Mouse (Mus musculus): ENCODE results near the gene Fam151a. TPM values are rescaled to one million over a fixed set of nuclear protein-coding genes. Genes with fewer than 3 reads are reported as not detected.

Fam151a gene
- polyA plus RNA-seq, 1 experiment: 265 TPM

DNA sequence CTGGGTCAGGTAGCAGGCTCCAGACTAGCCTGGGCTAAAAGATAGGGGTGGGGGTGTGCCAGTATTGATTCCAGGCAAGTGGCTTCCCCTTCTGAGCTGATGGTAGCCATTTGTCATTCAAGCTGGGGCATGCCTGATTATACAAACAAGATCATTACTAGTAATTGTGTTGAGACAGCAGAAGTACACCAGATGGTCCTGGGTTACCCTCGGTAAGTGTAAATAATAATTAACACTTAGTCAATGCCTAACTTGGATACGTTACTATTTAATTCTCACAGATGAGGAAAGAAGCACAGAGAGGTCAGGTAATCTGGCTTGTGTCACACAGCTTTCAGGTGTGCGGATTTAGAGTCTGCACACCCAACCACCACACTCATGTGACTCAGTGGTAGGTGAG is 4.2 kb downstream of the Fam151a start:
- Histone ChIP-seq H3K36me3 (ENCODE audit: control insufficient read depth, insufficient read depth, low read length) (no peaks in the 10 kb centered on the region), H3K27ac (ENCODE audit: insufficient read depth, low read depth, low read length) (peak overlapping the region; percentile 82)
- TF ChIP-seq CTCF (conservative IDR thresholded peaks at IDR 0.05; ENCODE audit: insufficient read depth, insufficient read length, low read depth, low read length) (no peak), POLR2A (IDR thresholded peaks at IDR 0.05; ENCODE audit: low read depth, low read length) (no peak)

DNA sequence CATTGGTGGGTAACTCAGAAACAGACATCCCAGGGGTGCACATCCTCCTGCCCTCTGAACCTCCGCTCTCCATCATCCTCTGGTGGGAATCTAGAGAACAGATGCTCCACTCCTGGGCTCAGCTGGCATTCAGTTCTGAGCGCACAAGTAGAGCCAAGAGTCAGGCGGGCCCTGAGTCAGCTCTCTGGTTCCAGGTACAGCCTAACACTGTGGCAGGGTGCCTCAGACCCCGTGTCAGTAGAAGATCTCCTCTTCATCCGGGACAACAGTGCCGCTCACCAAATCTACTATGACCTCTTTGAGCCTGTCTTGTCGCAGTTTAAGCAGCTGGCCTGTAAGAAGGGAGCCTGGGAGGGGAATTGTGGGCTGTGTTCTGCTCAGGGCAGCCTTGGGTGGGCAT is 12.2 kb downstream of the Fam151a start:
- Histone ChIP-seq H3K27ac (ENCODE audit: insufficient read depth, low read depth, low read length) (no peak overlapping the region), H3K4me3 (ENCODE audit: insufficient read depth, low read depth, low read length) (no peak overlapping the region), H3K27me3 (replicated peaks; ENCODE audit: control insufficient read depth, insufficient read depth, low read length) (no peaks in the 10 kb centered on the region), H3K4me1 (ENCODE audit: control insufficient read depth, insufficient read depth, low read length) (no peaks in the 10 kb centered on the region), H3K36me3 (ENCODE audit: control insufficient read depth, insufficient read depth, low read length) (no peaks in the 10 kb centered on the region)
- no peak for DNase-seq
- TF ChIP-seq CTCF (conservative IDR thresholded peaks at IDR 0.05; ENCODE audit: insufficient read depth, insufficient read length, low read depth, low read length) (no peak), POLR2A (IDR thresholded peaks at IDR 0.05; ENCODE audit: low read depth, low read length) (no peak)
- WGBS: 81% methylated on average over 7 of the region's 7 CpGs

More for the DNA sequence above, 4.2 kb downstream of the Fam151a start:
- DNase-seq: peak; percentile 79
- WGBS: 40% methylated on average over 3 of the region's 3 CpGs
- no peak overlapping the region for H3K4me3 ChIP-seq (ENCODE audit: insufficient read depth, low read depth, low read length)
- peaks cover 2% of the 10 kb centered on the region; the same call in 1 of the 2 replicates for H3K4me1 ChIP-seq (ENCODE audit: control insufficient read depth, insufficient read depth, low read length)
- H3K27me3 ChIP-seq (replicated peaks; ENCODE audit: control insufficient read depth, insufficient read depth, low read length): no peaks in the 10 kb centered on the region

DNA sequence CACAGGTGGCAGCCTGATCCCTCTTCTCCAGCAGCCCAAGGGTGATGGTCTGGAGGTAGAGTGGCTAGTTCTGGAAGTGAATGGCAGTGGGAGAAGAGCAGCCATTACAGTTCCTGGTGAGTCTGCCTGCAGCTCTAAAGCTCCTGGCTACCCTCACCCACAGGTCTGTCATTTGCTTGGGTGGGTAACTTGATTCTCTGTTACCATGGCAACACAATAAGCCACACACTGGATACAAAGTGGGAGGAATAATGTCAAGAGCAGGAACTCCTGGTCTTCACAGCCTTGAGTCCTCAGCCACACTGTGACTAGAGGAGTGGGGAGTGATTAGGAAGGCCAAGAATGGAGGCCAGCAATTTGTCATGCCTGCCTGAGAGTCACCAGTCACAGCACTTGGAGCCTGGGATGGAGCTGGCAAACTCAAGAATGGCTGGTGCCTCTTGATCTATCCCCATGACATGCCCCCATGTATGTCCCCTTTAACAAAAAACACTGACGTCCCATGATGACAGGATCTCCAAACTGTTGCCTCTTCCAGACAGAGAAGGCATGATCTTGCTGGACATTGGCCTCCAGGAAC is 13.4 kb downstream of the Fam151a start:
- no peak for DNase-seq
- TF ChIP-seq POLR2A (IDR thresholded peaks at IDR 0.05; ENCODE audit: low read depth, low read length) (no peak), CTCF (conservative IDR thresholded peaks at IDR 0.05; ENCODE audit: insufficient read depth, insufficient read length, low read depth, low read length) (no peak)
- H3K4me1 ChIP-seq (ENCODE audit: control insufficient read depth, insufficient read depth, low read length): no peaks in the 10 kb centered on the region
- no peak overlapping the region for H3K4me3 ChIP-seq (ENCODE audit: insufficient read depth, low read depth, low read length)
- H3K27me3 ChIP-seq (replicated peaks; ENCODE audit: control insufficient read depth, insufficient read depth, low read length): no peaks in the 10 kb centered on the region
- H3K27ac ChIP-seq (ENCODE audit: insufficient read depth, low read depth, low read length): no peak overlapping the region
- 88% methylated on average over 1 of the region's 1 CpGs for WGBS
- H3K36me3 ChIP-seq (ENCODE audit: control insufficient read depth, insufficient read depth, low read length): no peaks in the 10 kb centered on the region

DNA sequence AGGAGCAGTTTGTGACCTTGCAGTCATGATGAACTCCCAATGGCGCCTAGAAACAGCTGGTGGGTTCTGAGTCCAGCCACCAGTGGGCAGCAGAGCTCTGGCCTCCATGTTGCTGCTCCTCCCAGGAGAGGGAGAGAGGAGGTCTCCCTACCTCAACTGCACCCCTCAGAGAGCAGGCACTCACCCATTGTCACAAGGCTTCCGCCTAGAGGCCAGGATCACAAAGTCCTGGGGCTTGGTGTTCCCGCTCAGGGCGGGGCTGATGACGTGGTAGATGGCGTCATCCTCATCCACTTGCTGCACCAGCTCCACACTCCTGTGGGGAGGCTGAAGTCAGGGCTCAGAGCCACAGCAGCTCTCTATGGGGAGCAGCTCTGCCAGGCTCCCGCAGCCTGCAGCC is 16.0 kb downstream of the Fam151a start:
- Histone ChIP-seq H3K27me3 (replicated peaks; ENCODE audit: control insufficient read depth, insufficient read depth, low read length) (no peaks in the 10 kb centered on the region), H3K4me3 (ENCODE audit: insufficient read depth, low read depth, low read length) (no peak overlapping the region), H3K27ac (ENCODE audit: insufficient read depth, low read depth, low read length) (no peak overlapping the region), H3K36me3 (ENCODE audit: control insufficient read depth, insufficient read depth, low read length) (no peaks in the 10 kb centered on the region), H3K4me1 (ENCODE audit: control insufficient read depth, insufficient read depth, low read length) (no peaks in the 10 kb centered on the region)
- 21% methylated on average over 7 of the region's 7 CpGs for whole genome bisulfite sequencing
- TF ChIP-seq CTCF (conservative IDR thresholded peaks at IDR 0.05; ENCODE audit: insufficient read depth, insufficient read length, low read depth, low read length): peak; percentile 74
- no peak for TF ChIP-seq POLR2A (IDR thresholded peaks at IDR 0.05; ENCODE audit: low read depth, low read length)
- peak; percentile 53 for DNase-seq

DNA sequence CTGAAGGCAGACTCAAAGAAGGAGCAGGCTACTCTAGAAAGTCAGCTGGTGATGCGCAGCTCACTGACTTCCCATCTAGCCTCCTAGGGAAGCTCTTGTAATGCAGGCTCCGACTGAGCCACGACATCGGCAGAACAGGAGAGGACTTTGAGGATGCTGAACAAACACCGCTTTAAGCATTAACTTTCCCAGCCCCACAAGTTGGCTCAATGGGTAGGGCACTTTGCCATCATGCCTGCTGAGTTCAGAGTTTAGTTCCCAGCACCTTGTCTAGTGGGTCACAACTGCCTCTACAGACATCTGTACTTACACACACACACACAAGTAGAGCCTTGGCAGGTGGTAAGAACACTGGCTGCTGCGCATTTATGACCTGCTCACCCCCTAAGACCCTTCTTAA is 18.0 kb downstream of the Fam151a start:
- Histone ChIP-seq H3K27ac (ENCODE audit: insufficient read depth, low read depth, low read length) (no peak overlapping the region), H3K4me3 (ENCODE audit: insufficient read depth, low read depth, low read length) (no peak overlapping the region), H3K4me1 (ENCODE audit: control insufficient read depth, insufficient read depth, low read length) (no peaks in the 10 kb centered on the region), H3K27me3 (replicated peaks; ENCODE audit: control insufficient read depth, insufficient read depth, low read length) (no peaks in the 10 kb centered on the region), H3K36me3 (ENCODE audit: control insufficient read depth, insufficient read depth, low read length) (no peaks in the 10 kb centered on the region)
- 77% methylated on average over 6 of the region's 6 CpGs for WGBS
- DNase-seq: no peak
- TF ChIP-seq POLR2A (IDR thresholded peaks at IDR 0.05; ENCODE audit: low read depth, low read length): no peak
- TF ChIP-seq CTCF (conservative IDR thresholded peaks at IDR 0.05; ENCODE audit: insufficient read depth, insufficient read length, low read depth, low read length): no peak

DNA sequence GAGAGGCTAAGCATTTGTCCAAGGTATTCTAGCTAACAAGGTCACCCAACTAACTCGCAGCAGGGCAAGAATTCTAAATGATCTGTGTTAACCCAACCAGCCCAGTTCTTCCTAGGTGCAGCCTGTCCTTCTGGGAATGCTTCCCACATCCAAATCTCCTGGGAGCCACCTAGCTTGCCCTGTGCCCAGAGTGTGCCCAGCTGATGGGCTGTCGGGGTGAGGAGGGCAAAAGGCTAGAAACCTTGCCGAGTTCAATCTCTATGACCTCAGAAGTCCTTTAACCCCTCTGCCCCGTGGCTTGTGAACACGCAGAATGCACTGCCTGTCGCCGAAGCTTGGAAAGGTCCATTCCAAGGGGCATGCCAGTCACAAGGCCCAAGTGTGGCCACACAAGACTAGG is 30.5 kb downstream of the Fam151a start:
- peak; percentile 34 for DNase-seq
- no peak for TF ChIP-seq POLR2A (IDR thresholded peaks at IDR 0.05; ENCODE audit: low read depth, low read length)
- no peak for TF ChIP-seq CTCF (conservative IDR thresholded peaks at IDR 0.05; ENCODE audit: insufficient read depth, insufficient read length, low read depth, low read length)
- Histone ChIP-seq H3K4me1 (ENCODE audit: control insufficient read depth, insufficient read depth, low read length) (peaks cover 3% of the 10 kb centered on the region), H3K36me3 (ENCODE audit: control insufficient read depth, insufficient read depth, low read length) (no peaks in the 10 kb centered on the region), H3K27ac (ENCODE audit: insufficient read depth, low read depth, low read length) (no peak overlapping the region), H3K27me3 (replicated peaks; ENCODE audit: control insufficient read depth, insufficient read depth, low read length) (no peaks in the 10 kb centered on the region), H3K4me3 (ENCODE audit: insufficient read depth, low read depth, low read length) (no peak overlapping the region)
- 34% methylated on average over 7 of the region's 7 CpGs for WGBS

DNA sequence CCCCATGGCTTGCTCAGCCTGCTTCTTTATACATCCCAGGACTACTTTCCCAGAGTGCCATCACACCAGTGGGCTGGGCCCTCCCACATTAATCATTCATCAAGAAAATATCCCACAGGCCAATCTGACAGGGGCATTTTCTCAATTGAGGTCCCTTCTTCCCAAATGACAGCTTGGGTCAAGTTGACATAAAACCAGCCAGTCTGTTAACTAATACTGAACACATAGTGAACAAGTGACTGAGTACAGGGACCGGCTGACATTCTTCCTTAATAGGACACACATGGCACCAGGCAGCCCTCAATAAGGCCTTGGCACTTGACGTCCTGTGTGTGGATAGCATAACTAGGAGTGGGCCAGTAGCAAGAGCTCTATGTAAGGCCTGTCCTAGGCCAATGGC is 35.6 kb downstream of the Fam151a start:
- Histone ChIP-seq H3K4me3 (ENCODE audit: insufficient read depth, low read depth, low read length) (no peak overlapping the region), H3K27me3 (replicated peaks; ENCODE audit: control insufficient read depth, insufficient read depth, low read length) (no peaks in the 10 kb centered on the region), H3K36me3 (ENCODE audit: control insufficient read depth, insufficient read depth, low read length) (no peaks in the 10 kb centered on the region), H3K4me1 (ENCODE audit: control insufficient read depth, insufficient read depth, low read length) (peaks cover 3% of the 10 kb centered on the region), H3K27ac (ENCODE audit: insufficient read depth, low read depth, low read length) (no peak overlapping the region)
- 80% methylated on average over 2 of the region's 2 CpGs for WGBS
- TF ChIP-seq POLR2A (IDR thresholded peaks at IDR 0.05; ENCODE audit: low read depth, low read length) (no peak), CTCF (conservative IDR thresholded peaks at IDR 0.05; ENCODE audit: insufficient read depth, insufficient read length, low read depth, low read length) (no peak)
- no peak for DNase-seq

All from kidney, adult 2 months (tissue).